Mouse (Mus musculus): ENCODE data around the gene Pou5f1.
"Not testable (repeated sequence)": the region's sequence is repeated elsewhere in the genome, so short reads cannot be mapped to it uniquely, and the experiment has no call there.

Pou5f1 gene

GRCm38 (mm10) chr17:35505776-35506175, at the start of gene Pou5f1:
Gene Pou5f1, plus strand, starts transcription at chr17:35506018.
- no peak for DNase-seq

- DNase-seq: not testable (repeated sequence)
Measured at GRCm38 (mm10) chr17:35458247-35458646, 47.6 kb upstream of the Pou5f1 start.

- not testable (repeated sequence) for DNase-seq
Measured at GRCm38 (mm10) chr17:35460513-35461341, 45.1 kb upstream of the Pou5f1 start.

- not testable (repeated sequence) for DNase-seq
Measured at GRCm38 (mm10) chr17:35465651-35466050, 40.2 kb upstream of the Pou5f1 start.

GRCm38 (mm10) chr17:35468936-35469335, 36.9 kb upstream of the Pou5f1 start:
- DNase-seq: not testable (repeated sequence)

GRCm38 (mm10) chr17:35469842-35470751, 35.7 kb upstream of the Pou5f1 start, which contains the start of gene H2-Q10:
Gene H2-Q10, plus strand, starts transcription at chr17:35470089.
- DNase-seq: peak; percentile 45

GRCm38 (mm10) chr17:35484066-35484465, 21.8 kb upstream of the Pou5f1 start:
- DNase-seq: peak; percentile 16

- DNase-seq: no peak
Measured at GRCm38 (mm10) chr17:35485702-35486101, 20.1 kb upstream of the Pou5f1 start.

- no peak for DNase-seq
Measured at GRCm38 (mm10) chr17:35486726-35487125, 19.1 kb upstream of the Pou5f1 start.

GRCm38 (mm10) chr17:35488041-35488440, 17.8 kb upstream of the Pou5f1 start:
- no peak for DNase-seq

GRCm38 (mm10) chr17:35490320-35490719, 15.5 kb upstream of the Pou5f1 start:
- no peak for DNase-seq

GRCm38 (mm10) chr17:35497124-35497523, 8.7 kb upstream of the Pou5f1 start:
- no peak for DNase-seq

GRCm38 (mm10) chr17:35502226-35502625, 3.6 kb upstream of the Pou5f1 start:
- no peak for DNase-seq

- no peak for DNase-seq
Measured at GRCm38 (mm10) chr17:35502762-35503161, 3.1 kb upstream of the Pou5f1 start.

- DNase-seq: no peak
Measured at GRCm38 (mm10) chr17:35503849-35504248, 2.0 kb upstream of the Pou5f1 start.

GRCm38 (mm10) chr17:35504628-35505481, 963 bp upstream of the Pou5f1 start:
- DNase-seq: no peak

GRCm38 (mm10) chr17:35506881-35507280, 1.1 kb downstream of the Pou5f1 start:
- no peak for DNase-seq

GRCm38 (mm10) chr17:35507556-35508260, 1.9 kb downstream of the Pou5f1 start:
- DNase-seq: no peak

GRCm38 (mm10) chr17:35508279-35508678, 2.5 kb downstream of the Pou5f1 start:
- not testable (repeated sequence) for DNase-seq

GRCm38 (mm10) chr17:35509284-35509683, 3.5 kb downstream of the Pou5f1 start:
- no peak for DNase-seq

- DNase-seq: no peak
Measured at GRCm38 (mm10) chr17:35512916-35513626, 7.3 kb downstream of the Pou5f1 start.

Data from kidney, adult 11 months (tissue).